Mouse (Mus musculus): ENCODE results near the gene Prtg.

- no peak for TF ChIP-seq CTCF (IDR thresholded peaks at IDR 0.05; ENCODE audit: insufficient read depth, low read depth, low read length)
- TF ChIP-seq POLR2A (IDR thresholded peaks at IDR 0.05; ENCODE audit: insufficient read depth, low read depth, low read length) = no peak
Observed at GRCm38 (mm10) chr9:72954746-72955145, 148.1 kb downstream of the Prtg start.
